Mouse (Mus musculus) liver, adult 2 months (tissue): ENCODE measurements at regions not wholly inside any gene's neighbourhood (a gene's known extent, or its start where the extent isn't known, plus 50 kb on each side); places are given as distances from the start of the nearest gene placed in this dataset.

ENCODE experiments used
- DNase-seq: peaks from one replicate; pipeline ENCODE4 v3.0.0-alpha.2; 2011; ENCODE audit warnings: low read depth, low spot score; ENCODE audit errors: extremely low read depth
- H3K27ac ChIP-seq: fragments of 200-500 bp; replicated peaks from 2 replicates; pipeline ENCODE4 v1.5.1; 2012; ENCODE audit warnings: low read depth, mild to moderate bottlenecking, control low read depth, inconsistent platforms, low read length; ENCODE audit not compliant: insufficient read depth
- H3K27me3 ChIP-seq: fragments of 200-500 bp; 2 replicates; pipeline ENCODE4 v1.6.1; 2012; ENCODE audit warnings: mild to moderate bottlenecking, moderate library complexity, low read length, inconsistent platforms; ENCODE audit not compliant: control insufficient read depth, insufficient read depth
- H3K36me3 ChIP-seq: fragments of 200-500 bp; 2 replicates; pipeline ENCODE4 v1.6.1; 2012; ENCODE audit warnings: low read length, inconsistent platforms; ENCODE audit not compliant: control insufficient read depth, insufficient read depth
- H3K4me1 ChIP-seq: fragments of 200-500 bp; 2 replicates; pipeline ENCODE4 v1.6.1; 2011; ENCODE audit warnings: low read length; ENCODE audit not compliant: control insufficient read depth, insufficient read depth
- H3K4me3 ChIP-seq: fragments of 200-500 bp; 2 replicates; pipeline ENCODE4 v1.5.1; 2011; ENCODE audit warnings: low read depth, mild to moderate bottlenecking, control low read depth, low read length, moderate library complexity; ENCODE audit not compliant: insufficient read depth
- H3K79me2 ChIP-seq: fragments of 200-500 bp; 2 replicates; pipeline ENCODE4 v1.6.1; 2012; ENCODE audit warnings: inconsistent platforms, mild to moderate bottlenecking, low read length, moderate library complexity; ENCODE audit not compliant: control insufficient read depth, insufficient read depth
- H3K9ac ChIP-seq: fragments of 200-500 bp; 2 replicates; pipeline ENCODE4 v1.6.1; 2012; ENCODE audit warnings: low read depth, mild to moderate bottlenecking, control low read depth, inconsistent platforms, low read length
- CTCF ChIP-seq: fragments of 200-500 bp; IDR thresholded peaks from 2 replicates; pipeline ENCODE4 v1.5.1; 2011; ENCODE audit warnings: low read depth, low read length, control low read depth
- POLR2A ChIP-seq: fragments of 200-500 bp; IDR thresholded peaks from 2 replicates; pipeline ENCODE4 v1.6.1; 2011; ENCODE audit warnings: low read length, control low read depth; ENCODE audit not compliant: insufficient read depth; ENCODE audit errors: extremely low read depth
- WGBS: fragments of 180-500 bp; shearing (Covaris S2); methylation state at CpG from one replicate; pipeline ENCODE4 v1.1.7; 2018; 5-methylcytosine and 5-hydroxymethylcytosine counted together

- H3K27me3 ChIP-seq: no peaks in the 10 kb centered on the region
- H3K36me3 ChIP-seq: no peaks in the 10 kb centered on the region
- WGBS: 88% methylated on average over 3 of the region's 3 CpGs
- no peak for DNase-seq
- no peak overlapping the region for H3K9ac ChIP-seq
- no peaks in the 10 kb centered on the region for H3K79me2 ChIP-seq
- H3K27ac ChIP-seq: no peak overlapping the region
- no peaks in the 10 kb centered on the region for H3K4me1 ChIP-seq
- no peak overlapping the region for H3K4me3 ChIP-seq
- TF ChIP-seq CTCF (no peak), POLR2A (no peak)
These were observed 498.6 kb upstream of the Acvr2a start for GRCm38 (mm10) chr2:48315306-48315705.

- TF ChIP-seq CTCF: no peak
- no peak for TF ChIP-seq POLR2A
- no peak overlapping the region for H3K4me3 ChIP-seq
- WGBS: 91% methylated on average over 8 of the region's 8 CpGs
- no peaks in the 10 kb centered on the region for H3K27me3 ChIP-seq
- no peaks in the 10 kb centered on the region for H3K4me1 ChIP-seq
- no peak overlapping the region for H3K27ac ChIP-seq
- no peak overlapping the region for H3K9ac ChIP-seq
- no peaks in the 10 kb centered on the region for H3K36me3 ChIP-seq
- DNase-seq: no peak
- no peaks in the 10 kb centered on the region for H3K79me2 ChIP-seq
These were observed 497.6 kb upstream of the Acvr2a start for GRCm38 (mm10) chr2:48316180-48316889.

DNA sequence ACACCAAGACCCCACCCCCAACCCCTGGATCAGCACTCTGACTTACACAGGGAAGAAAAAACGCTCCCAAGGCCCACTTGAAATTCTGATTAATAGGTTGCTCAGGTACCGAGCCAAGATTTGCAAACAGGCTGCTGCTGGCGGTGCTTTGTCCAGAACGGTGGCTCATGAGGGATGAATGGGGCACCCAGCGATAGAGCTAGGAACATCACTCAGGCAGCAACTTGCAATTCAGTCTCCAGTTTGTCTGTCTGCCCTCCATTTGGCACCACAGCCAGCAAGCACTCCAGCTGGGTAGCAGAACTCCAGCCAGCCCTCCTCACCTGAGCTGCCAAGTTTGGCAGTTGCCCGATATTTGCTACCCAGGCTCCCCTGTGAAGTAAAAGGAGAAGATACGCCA lies 496.1 kb upstream of the Acvr2a start:
- WGBS: 84% methylated on average over 7 of the region's 7 CpGs
- TF ChIP-seq CTCF (no peak), POLR2A (no peak)
- no peak overlapping the region for H3K9ac ChIP-seq

GRCm38 (mm10) chr2:48318384-48319030 lies 495.4 kb upstream of the Acvr2a start:
- H3K36me3 ChIP-seq: no peaks in the 10 kb centered on the region
- DNase-seq: no peak
- TF ChIP-seq POLR2A: no peak
- TF ChIP-seq CTCF: no peak
- 77% methylated on average over 8 of the region's 8 CpGs for WGBS
- no peak overlapping the region for H3K9ac ChIP-seq
- no peaks in the 10 kb centered on the region for H3K27me3 ChIP-seq
- no peak overlapping the region for H3K4me3 ChIP-seq
- H3K4me1 ChIP-seq: no peaks in the 10 kb centered on the region
- no peaks in the 10 kb centered on the region for H3K79me2 ChIP-seq
- H3K27ac ChIP-seq: no peak overlapping the region

More for the DNA sequence above, 496.1 kb upstream of the Acvr2a start:
- no peaks in the 10 kb centered on the region for H3K4me1 ChIP-seq
- DNase-seq: no peak
- H3K4me3 ChIP-seq: no peak overlapping the region
- H3K79me2 ChIP-seq: no peaks in the 10 kb centered on the region
- H3K27ac ChIP-seq: no peak overlapping the region
- no peaks in the 10 kb centered on the region for H3K27me3 ChIP-seq
- no peaks in the 10 kb centered on the region for H3K36me3 ChIP-seq

DNA sequence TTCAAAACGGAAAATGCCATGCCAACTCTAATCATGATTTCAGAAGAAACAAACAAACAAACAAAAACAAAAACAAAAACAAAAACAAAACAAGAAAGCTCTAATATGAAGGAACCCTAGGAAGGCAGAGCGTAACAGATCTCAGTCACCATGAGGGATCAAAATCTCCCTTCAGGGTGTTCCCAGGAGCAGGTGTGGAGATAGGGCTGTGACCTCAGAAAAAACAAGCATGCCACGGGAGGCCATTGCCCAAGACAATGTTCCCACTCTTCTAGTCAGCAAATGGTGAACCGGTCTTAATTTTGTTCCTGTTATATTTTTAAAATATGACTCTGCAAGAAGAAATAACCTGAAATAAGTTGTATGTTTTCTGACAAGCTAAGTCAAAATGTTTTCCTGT lies 492.4 kb upstream of the Acvr2a start:
- Histone ChIP-seq H3K79me2 (no peaks in the 10 kb centered on the region), H3K27ac (no peak overlapping the region), H3K36me3 (no peaks in the 10 kb centered on the region), H3K27me3 (no peaks in the 10 kb centered on the region), H3K4me3 (no peak overlapping the region), H3K4me1 (no peaks in the 10 kb centered on the region), H3K9ac (no peak overlapping the region)
- no peak for DNase-seq
- 93% methylated on average over 4 of the region's 4 CpGs for WGBS
- TF ChIP-seq CTCF: no peak
- TF ChIP-seq POLR2A: no peak

- H3K27me3 ChIP-seq: no peaks in the 10 kb centered on the region
- 88% methylated on average over 5 of the region's 5 CpGs for WGBS
- H3K27ac ChIP-seq: no peak overlapping the region
- H3K4me3 ChIP-seq: no peak overlapping the region
- TF ChIP-seq CTCF (no peak), POLR2A (no peak)
- DNase-seq: no peak
- H3K36me3 ChIP-seq: no peaks in the 10 kb centered on the region
- H3K4me1 ChIP-seq: no peaks in the 10 kb centered on the region
- no peaks in the 10 kb centered on the region for H3K79me2 ChIP-seq
- H3K9ac ChIP-seq: no peak overlapping the region
These were observed 491.6 kb upstream of the Acvr2a start for GRCm38 (mm10) chr2:48322278-48322677.
